Mouse (Mus musculus): ENCODE results near the gene Sctr.

Sctr gene

GRCm38 (mm10) chr1:120098327-120098726, 91.6 kb downstream of the Sctr start:
- peak; percentile 65 to 93 for DNase-seq (ENCODE audit: inconsistent age in 2 of 2, low spot score in 1 of 2)

GRCm38 (mm10) chr1:120099483-120099882, 92.8 kb downstream of the Sctr start:
- DNase-seq (ENCODE audit: inconsistent age in 2 of 2, low spot score in 1 of 2) = peak in 1 of 2 experiments; percentile 59

DNA sequence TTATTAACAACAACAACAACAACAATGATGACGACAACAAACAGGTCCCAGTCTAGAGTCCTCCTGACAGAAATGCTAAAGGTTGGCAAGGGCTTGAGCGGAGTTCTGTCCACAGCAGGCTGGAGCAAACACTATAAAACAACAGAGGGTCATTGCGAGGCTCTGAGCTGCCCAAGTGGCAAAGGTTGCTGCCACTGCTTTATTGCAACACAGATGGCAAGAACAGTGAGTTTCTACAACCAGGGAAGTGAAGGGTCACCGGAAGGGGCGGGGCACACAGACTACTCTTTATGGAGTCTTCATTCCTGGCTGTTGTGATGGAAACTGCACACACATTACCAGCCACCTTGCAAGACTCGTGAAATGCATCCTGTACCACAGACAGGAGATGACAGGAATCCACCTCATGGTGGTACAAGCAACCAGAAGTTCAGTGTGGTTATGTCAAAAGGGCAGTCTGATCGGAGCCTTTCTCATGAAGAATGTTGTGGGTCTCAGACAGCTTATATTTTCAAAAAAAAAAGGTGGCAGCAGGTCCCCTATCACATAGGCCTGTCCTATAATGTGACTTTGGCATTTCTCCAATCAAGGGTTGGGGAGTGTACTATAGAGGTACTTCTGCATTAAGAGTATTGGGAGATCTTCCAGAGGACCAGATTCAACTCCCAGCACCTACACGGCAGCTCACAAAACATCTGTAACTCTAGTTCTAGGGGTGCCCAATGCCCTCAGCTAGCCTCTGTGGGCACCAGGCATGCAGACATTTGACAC, 93.9 kb downstream of the Sctr start:
- DNase-seq (ENCODE audit: inconsistent age in 2 of 2, low spot score in 1 of 2) = peak in 1 of 2 experiments; percentile 42

DNA sequence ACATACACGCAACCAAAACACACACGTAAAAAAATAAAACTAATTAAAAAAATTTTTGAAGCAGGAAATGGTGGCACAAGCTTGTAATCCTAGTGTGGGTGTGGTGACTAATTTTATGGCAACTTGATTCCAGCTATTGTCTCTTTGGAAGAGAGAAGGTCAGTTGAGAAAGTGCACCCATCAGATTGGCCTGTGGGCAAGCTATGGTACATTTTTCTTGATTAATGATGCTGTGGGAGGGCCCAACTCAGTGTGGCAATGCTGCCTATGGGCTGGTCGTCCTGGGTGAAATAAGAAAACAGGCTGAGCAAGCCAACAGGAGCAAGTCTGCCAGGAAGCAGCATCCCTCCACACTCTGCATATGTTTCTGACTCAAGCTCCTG, 94.5 kb downstream of the Sctr start:
- DNase-seq (ENCODE audit: inconsistent age in 2 of 2, low spot score in 1 of 2) = no peak

DNA sequence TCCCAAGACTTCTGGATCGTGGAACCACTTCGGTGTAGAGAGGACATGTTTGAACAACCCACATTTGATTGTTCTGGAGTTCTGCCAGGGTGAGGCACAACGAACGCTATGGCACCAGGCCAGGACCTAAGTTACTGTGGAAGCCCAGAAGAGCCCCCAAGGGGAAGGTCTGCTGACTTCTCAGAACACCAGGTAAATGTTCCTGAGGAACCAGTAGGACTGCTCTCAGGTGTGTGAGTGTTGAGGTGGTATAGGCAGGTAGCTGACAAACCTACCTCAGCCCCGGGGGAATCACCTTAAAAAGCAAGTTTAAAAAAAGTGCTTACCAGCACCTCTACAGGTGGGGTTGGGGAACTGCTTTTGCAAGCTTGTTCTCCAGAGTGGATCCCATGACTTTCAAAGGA, 98.9 kb downstream of the Sctr start:
- DNase-seq (ENCODE audit: inconsistent age in 2 of 2, low spot score in 1 of 2) = peak in 1 of 2 experiments; percentile 37

GRCm38 (mm10) chr1:120109741-120110432, 103.2 kb downstream of the Sctr start:
- DNase-seq (ENCODE audit: inconsistent age in 2 of 2, low spot score in 1 of 2) = no peak

GRCm38 (mm10) chr1:120111766-120112165, 105.1 kb downstream of the Sctr start:
- DNase-seq (ENCODE audit: inconsistent age in 2 of 2, low spot score in 1 of 2) = no peak

DNA sequence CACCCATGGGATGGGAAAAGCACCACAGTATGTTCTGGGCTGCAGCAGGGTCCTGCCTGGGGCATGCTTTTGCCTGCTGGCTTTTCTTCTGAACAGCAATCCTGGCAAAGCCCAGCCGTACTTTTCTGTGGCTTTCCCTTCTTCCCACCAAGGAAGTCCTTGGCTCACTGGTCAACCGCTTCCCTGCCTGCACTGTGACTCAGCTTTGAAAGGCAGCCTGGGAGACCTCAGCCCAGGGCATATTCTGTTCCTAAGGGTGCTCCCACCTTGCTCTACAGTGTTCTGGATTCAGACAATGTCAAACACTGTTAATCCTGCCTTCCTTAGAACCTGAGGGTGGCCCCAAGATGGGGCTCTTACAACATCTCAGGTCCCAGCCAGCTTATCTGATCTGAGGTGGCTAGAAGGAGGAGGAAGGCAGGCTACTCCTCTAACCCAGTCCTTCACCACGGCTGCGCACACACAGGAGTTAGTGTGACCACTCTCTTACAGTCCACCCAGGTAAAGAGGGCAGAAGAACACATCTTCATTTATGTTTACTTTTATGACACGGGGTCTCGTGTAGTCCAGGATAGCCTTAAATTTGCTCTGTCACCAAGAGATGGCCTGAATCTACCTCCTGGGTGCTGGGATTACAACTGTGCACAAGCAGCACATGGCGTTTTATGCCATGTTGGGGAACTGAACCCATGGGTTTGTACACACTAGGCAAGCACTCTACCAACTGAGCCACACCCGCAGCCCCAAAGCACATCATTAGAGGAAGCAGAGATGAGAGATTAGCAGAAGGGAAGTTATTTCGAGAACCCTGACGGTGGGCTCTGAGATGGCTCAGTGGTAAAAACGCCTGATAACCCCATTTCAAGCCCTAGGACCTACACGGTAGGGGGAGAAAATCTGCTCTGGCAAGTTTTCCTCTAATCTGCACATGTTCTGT, 105.8 kb downstream of the Sctr start:
- peak in 1 of 2 experiments; percentile 45 for DNase-seq (ENCODE audit: inconsistent age in 2 of 2, low spot score in 1 of 2)

Data from adrenal gland, adult (tissue).